Mouse (Mus musculus) spleen, embryonic (tissue): ENCODE measurements around the gene Fam169a.
"Not testable (repeated sequence)": the region's sequence is repeated elsewhere in the genome, so short reads cannot be mapped to it uniquely, and the experiment has no call there.

ENCODE experiments used
- CTCF ChIA-PET: fragments of 350-600 bp; sonication (Branson Sonifier 250); formaldehyde crosslinking; loops from one replicate; lab custom pipeline; 2022; lab: Charles Lee

Gene Fam169a

GRCm38 (mm10) chr13:97080201-97080600, 13.1 kb downstream of the Fam169a start:
- CTCF ChIA-PET: no interaction called here

GRCm38 (mm10) chr13:97080615-97081014, 13.5 kb downstream of the Fam169a start:
- CTCF ChIA-PET: no interaction called here

- CTCF ChIA-PET: no interaction called here
Measured at GRCm38 (mm10) chr13:97082432-97082831, 15.3 kb downstream of the Fam169a start.

GRCm38 (mm10) chr13:97086316-97086715, 19.2 kb downstream of the Fam169a start:
- CTCF ChIA-PET: no interaction called here

GRCm38 (mm10) chr13:97087421-97087820, 20.3 kb downstream of the Fam169a start:
- CTCF ChIA-PET: no interaction called here

- CTCF ChIA-PET: no interaction called here
Measured at GRCm38 (mm10) chr13:97088183-97088582, 21.1 kb downstream of the Fam169a start.

GRCm38 (mm10) chr13:97095726-97096125, 28.6 kb downstream of the Fam169a start:
- CTCF ChIA-PET: no interaction called here

- CTCF ChIA-PET: interaction anchor here (0.6 kb wide), 2 partner anchors 1068 to 1200 kb away, joined by 3 to 4 read pairs; no protein-coding TSS in a partner anchor
Measured at GRCm38 (mm10) chr13:97099187-97099852, 32.2 kb downstream of the Fam169a start, which contains the start of gene Gm6169. Gm6169 (minus strand) TSS chr13:97099237.

GRCm38 (mm10) chr13:97104996-97105395, 37.9 kb downstream of the Fam169a start:
- CTCF ChIA-PET: no interaction called here

GRCm38 (mm10) chr13:97107721-97108120, 40.6 kb downstream of the Fam169a start:
- CTCF ChIA-PET: not testable (repeated sequence)

GRCm38 (mm10) chr13:97109046-97109445, 42.0 kb downstream of the Fam169a start:
- CTCF ChIA-PET: no interaction called here

- CTCF ChIA-PET: no interaction called here
Measured at GRCm38 (mm10) chr13:97121341-97121740, 54.3 kb downstream of the Fam169a start.

GRCm38 (mm10) chr13:97129654-97130053, 62.6 kb downstream of the Fam169a start:
- CTCF ChIA-PET: not testable (repeated sequence)

GRCm38 (mm10) chr13:97130413-97130812, 63.3 kb downstream of the Fam169a start:
- CTCF ChIA-PET: not testable (repeated sequence)

- CTCF ChIA-PET: interaction anchor here (1.1 to 1.4 kb wide), 2 partner anchors 9 to 102 kb away, joined by 3 read pairs; partner anchors contain the start of gene Enc1
Measured at GRCm38 (mm10) chr13:97137466-97138400, 70.6 kb downstream of the Fam169a start, which contains the start of the genes Gfm2 and Nsa2. Gfm2 (plus strand) TSS chr13:97137937. Nsa2 (minus strand) TSS chr13:97137937.

- CTCF ChIA-PET: interaction anchor here (1.1 kb wide), 1 partner anchor 8 kb away, joined by 3 read pairs; no protein-coding TSS in a partner anchor
Measured at GRCm38 (mm10) chr13:97138404-97138931, 71.4 kb downstream of the Fam169a start.

GRCm38 (mm10) chr13:97142321-97142720, 75.2 kb downstream of the Fam169a start:
- CTCF ChIA-PET: no interaction called here

- CTCF ChIA-PET: interaction anchor here (0.6 to 0.8 kb wide), 2 partner anchors 8 to 35 kb away, joined by 3 read pairs; partner anchors contain the start of genes Gfm2 and Nsa2
Measured at GRCm38 (mm10) chr13:97145834-97146233, 78.7 kb downstream of the Fam169a start.

- CTCF ChIA-PET: no interaction called here
Measured at GRCm38 (mm10) chr13:97175520-97176264, 108.6 kb downstream of the Fam169a start.

GRCm38 (mm10) chr13:97176731-97177130, 109.6 kb downstream of the Fam169a start:
- CTCF ChIA-PET: interaction anchor here (0.6 kb wide), 1 partner anchor 32 kb away, joined by 3 read pairs; no protein-coding TSS in a partner anchor

GRCm38 (mm10) chr13:97178943-97179342, 111.9 kb downstream of the Fam169a start:
- CTCF ChIA-PET: no interaction called here
